Mouse (Mus musculus) hindbrain, embryonic 11.5 days (tissue): ENCODE measurements around the gene Vps26a. TPM values are rescaled to one million over a fixed set of nuclear protein-coding genes. Genes with fewer than 3 reads are reported as not detected.

Source experiments
- ATAC-seq: fragments of 200-750 bp; cut with Nextera tagmentation; 2 replicates; pipeline ENCODE4 v1.8.0; 2017; ENCODE audit warnings: mild to moderate bottlenecking, moderate TSS enrichment, moderate library complexity; ENCODE audit not compliant: low FRiP score
- DNase-seq: peaks from one replicate; pipeline ENCODE4 v3.0.0-alpha.2; 2015; ENCODE audit warnings: low spot score
- H3K27ac ChIP-seq: fragments of 300-500 bp; sonication (generic); 2 replicates; pipeline ENCODE4 v1.5.1; 2014; ENCODE audit warnings: mild to moderate bottlenecking, low read depth, low read length
- H3K27me3 ChIP-seq: fragments of 300-500 bp; sonication (generic); 2 replicates; pipeline ENCODE4 v1.6.1; 2014; ENCODE audit warnings: mild to moderate bottlenecking, low read length, moderate library complexity, mixed read lengths; ENCODE audit not compliant: control insufficient read depth, insufficient read depth
- H3K36me3 ChIP-seq: fragments of 300-500 bp; sonication (generic); 2 replicates; pipeline ENCODE4 v1.6.1; 2014; ENCODE audit warnings: mild to moderate bottlenecking, low read length, moderate library complexity, mixed read lengths; ENCODE audit not compliant: control insufficient read depth, insufficient read depth
- H3K4me1 ChIP-seq: fragments of 300-500 bp; sonication (generic); replicated peaks from 2 replicates; pipeline ENCODE4 v1.6.1; 2014; ENCODE audit warnings: low read length, mixed read lengths; ENCODE audit not compliant: control insufficient read depth, insufficient read depth
- H3K4me2 ChIP-seq: fragments of 300-500 bp; sonication (generic); replicated peaks from 2 replicates; pipeline ENCODE4 v1.6.1; 2014; ENCODE audit warnings: mild to moderate bottlenecking, low read depth, low read length
- H3K4me3 ChIP-seq: fragments of 300-500 bp; sonication (generic); 2 replicates; pipeline ENCODE4 v1.5.1; 2014; ENCODE audit warnings: low read depth, low read length
- H3K9ac ChIP-seq: fragments of 300-500 bp; sonication (generic); 2 replicates; pipeline ENCODE4 v1.6.1; 2014; ENCODE audit warnings: low read depth, low read length
- H3K9me3 ChIP-seq: fragments of 300-500 bp; sonication (generic); 2 replicates; pipeline ENCODE4 v1.6.1; 2016; ENCODE audit warnings: low read length; ENCODE audit not compliant: control insufficient read depth
- WGBS: fragments of 180-500 bp; shearing (Covaris S2); extraction: QIAGEN DNeasy Blood & Tissue Kit; methylation state at CpG from one replicate; pipeline ENCODE4 v1.1.7; 2014; 5-methylcytosine and 5-hydroxymethylcytosine counted together
- polyA plus RNA-seq: library from polyadenylated mRNA; unstranded; fragments of >200 nt; fragmentation: Nextera tagmentation; extraction: Ambion mirVana; gene quantifications from 2 replicates; pipeline ENCODE4 v1.2.1, GENCODE M21; 2014

Vps26a gene
- polyA plus RNA-seq, 1 experiment from 2014 or later, result 91.4 TPM

DNA sequence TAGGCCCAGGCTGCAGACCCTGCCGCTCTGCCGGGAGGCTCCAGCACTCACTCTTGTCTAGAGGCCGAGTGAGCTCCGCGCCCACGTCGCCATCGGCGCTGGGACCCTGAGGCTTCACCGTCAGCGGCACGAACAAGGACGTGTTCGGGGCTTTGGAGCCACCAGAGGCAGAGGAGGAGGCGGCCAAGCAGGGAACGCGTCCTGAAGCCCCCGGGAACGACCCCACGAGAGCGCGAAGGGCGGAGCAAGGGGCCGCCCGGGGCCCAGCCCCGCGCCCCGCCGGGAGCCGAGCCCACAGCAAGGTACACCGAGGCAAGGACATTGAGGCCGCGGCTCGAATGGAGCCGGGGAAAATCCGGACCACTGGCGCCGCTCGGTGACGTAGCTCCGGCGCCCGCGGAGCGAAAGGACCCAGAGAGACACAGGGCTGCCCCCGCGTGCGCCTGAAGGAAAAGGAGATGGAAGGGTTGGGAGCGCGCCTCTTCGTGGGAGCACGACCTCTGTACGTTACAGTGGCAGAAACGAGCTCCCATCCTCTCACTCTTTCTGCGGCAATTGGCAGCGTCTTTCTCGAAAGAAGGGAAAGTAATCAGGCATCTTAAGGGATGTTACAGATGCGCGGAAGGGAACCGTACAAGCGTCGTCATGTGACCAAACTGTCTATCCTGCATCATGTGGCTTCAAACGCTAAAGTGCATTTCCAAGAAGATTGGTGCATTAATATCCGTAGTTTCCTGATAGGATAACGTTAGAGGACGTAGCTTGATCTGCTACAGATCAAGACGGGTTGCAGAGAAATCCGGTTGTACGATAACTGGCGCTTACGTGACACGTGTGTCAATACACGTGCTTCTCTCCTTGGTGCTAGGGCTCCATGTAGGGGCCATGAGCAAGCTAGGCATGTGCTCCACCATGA, 37.0 kb downstream of the Vps26a start, which contains the start of the genes 4930507D05Rik and Supv3l1:
Gene 4930507D05Rik (plus strand): TSS at position 126 of the 916 bp plus-strand sequence.
Gene Supv3l1 (minus strand): TSS at position 375 of the 916 bp plus-strand sequence.
- under 1% methylated on average over 71 of the region's 73 CpGs for WGBS
- Histone ChIP-seq H3K27ac (peak within 1 kb of the TSS; percentile 64), H3K9me3 (no peaks in the 10 kb centered on the region), H3K4me2 (peak within 1 kb of the TSS; percentile 63), H3K4me3 (peak within 1 kb of the TSS; percentile 73), H3K9ac (peak within 1 kb of the TSS; percentile 75), H3K27me3 (no peaks in the 10 kb centered on the region), H3K4me1 (peaks cover 2% of the 10 kb centered on the region; the same call in 1 of the 2 replicates), H3K36me3 (0 out of 2 replicates have a peak, but pooled peaks cover 4% of the 10 kb centered on the region)
- DNase-seq (peak; percentile 95), ATAC-seq (peak; percentile 91)

DNA sequence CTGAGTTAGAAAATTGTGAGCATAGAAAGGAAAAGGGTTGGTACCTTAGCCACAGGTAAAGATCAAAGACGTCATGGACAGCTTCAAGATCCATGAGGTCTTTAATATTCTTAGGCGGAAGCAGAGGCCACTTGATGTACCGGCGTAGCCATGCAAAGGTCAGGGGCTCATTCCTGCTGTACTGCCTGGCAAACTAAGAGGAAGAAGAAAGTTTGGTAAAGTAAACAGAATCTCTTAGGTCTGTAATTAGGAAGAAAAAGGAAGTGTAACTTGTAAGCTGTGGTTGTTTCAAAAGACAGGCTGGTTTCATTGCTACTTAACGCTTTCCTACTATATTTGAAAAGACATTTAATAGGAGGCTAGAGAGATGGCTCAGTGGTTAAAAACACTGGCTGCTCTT, 56.2 kb downstream of the Vps26a start:
- Histone ChIP-seq H3K27ac (no peak overlapping the region), H3K36me3 (peaks cover 16% of the 10 kb centered on the region), H3K9me3 (no peaks in the 10 kb centered on the region), H3K4me3 (no peak overlapping the region), H3K27me3 (no peaks in the 10 kb centered on the region), H3K9ac (no peak overlapping the region), H3K4me1 (no peaks in the 10 kb centered on the region), H3K4me2 (no peak overlapping the region)
- WGBS, result 91% methylated on average over 5 of the region's 5 CpGs
- ATAC-seq (no peak), DNase-seq (no peak)

DNA sequence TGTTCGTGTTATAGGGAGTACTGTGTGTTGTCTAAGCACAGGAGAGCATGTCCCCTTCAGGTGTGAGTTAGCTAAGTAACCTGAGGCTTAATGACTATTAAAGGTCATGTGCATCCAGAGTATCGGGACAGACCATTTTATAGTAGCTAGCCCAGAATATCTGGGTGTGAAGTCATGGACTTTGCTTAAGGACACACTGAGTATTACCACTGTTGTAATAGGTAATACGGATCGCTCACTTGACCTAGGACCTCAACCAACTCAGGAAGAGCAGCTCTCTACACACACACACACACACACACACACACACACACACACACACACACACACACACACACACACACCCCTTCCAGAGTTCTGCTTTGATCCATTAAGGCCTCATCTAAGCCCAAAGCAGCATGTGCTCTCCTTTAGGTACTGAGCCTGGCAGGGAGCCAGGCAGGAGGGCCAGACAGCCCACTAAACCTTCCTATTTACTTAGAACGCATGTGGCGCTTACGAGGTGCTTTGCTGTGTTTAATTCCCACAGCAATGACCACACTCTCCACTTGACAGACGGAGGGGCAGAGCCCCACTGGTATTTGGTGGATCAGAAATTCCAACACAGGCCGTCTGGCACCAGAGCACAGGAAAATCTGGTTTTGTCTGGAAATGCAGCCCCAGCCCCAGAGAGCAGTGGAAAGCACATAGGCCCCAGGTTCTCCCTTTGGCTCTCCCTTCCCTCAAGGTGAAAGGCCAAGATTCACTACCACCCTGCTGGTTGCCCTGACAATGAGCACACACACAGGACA, 61.3 kb downstream of the Vps26a start:
- H3K27ac ChIP-seq, result no peak overlapping the region
- no peaks in the 10 kb centered on the region for H3K27me3 ChIP-seq
- H3K4me2 ChIP-seq, result no peak overlapping the region
- no peak overlapping the region for H3K9ac ChIP-seq
- no peaks in the 10 kb centered on the region for H3K9me3 ChIP-seq
- ATAC-seq, result no peak
- DNase-seq, result no peak
- H3K36me3 ChIP-seq, result peaks cover 4% of the 10 kb centered on the region; the same call in 1 of the 2 replicates
- H3K4me3 ChIP-seq, result no peak overlapping the region
- H3K4me1 ChIP-seq, result no peaks in the 10 kb centered on the region
- 63% methylated on average over 9 of the region's 9 CpGs for WGBS

DNA sequence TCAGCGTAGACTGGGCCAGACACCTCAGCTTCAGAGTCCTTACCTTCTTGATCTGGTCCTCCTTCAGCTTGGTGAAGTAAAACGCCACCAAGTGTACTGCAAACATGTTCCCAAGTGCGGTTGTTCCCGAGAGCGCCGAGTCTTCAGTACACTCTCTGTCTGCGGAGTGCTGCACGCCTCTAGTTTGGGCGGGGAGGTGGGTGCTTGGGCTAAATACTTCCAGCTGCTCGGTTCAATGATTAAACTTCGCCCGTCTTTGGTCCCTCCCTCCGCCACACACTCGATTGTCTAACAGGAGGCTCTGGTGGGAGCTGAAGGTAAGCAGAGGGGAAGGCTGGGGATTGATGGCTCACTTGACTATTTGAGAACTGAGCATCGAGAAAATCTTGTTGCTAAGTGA, 64.3 kb downstream of the Vps26a start, which contains the start of gene Hkdc1:
Gene Hkdc1 (minus strand): TSS at position 237 of the 400 bp plus-strand sequence.
- H3K4me1 ChIP-seq, result no peaks in the 10 kb centered on the region
- H3K9ac ChIP-seq, result no peak within 1 kb of the TSS
- no peaks in the 10 kb centered on the region for H3K36me3 ChIP-seq
- H3K9me3 ChIP-seq, result no peaks in the 10 kb centered on the region
- DNase-seq (no peak), ATAC-seq (no peak)
- no peak within 1 kb of the TSS for H3K27ac ChIP-seq
- no peak within 1 kb of the TSS for H3K4me3 ChIP-seq
- H3K4me2 ChIP-seq, result no peak within 1 kb of the TSS
- 35% methylated on average over 15 of the region's 15 CpGs for WGBS
- H3K27me3 ChIP-seq, result no peaks in the 10 kb centered on the region

DNA sequence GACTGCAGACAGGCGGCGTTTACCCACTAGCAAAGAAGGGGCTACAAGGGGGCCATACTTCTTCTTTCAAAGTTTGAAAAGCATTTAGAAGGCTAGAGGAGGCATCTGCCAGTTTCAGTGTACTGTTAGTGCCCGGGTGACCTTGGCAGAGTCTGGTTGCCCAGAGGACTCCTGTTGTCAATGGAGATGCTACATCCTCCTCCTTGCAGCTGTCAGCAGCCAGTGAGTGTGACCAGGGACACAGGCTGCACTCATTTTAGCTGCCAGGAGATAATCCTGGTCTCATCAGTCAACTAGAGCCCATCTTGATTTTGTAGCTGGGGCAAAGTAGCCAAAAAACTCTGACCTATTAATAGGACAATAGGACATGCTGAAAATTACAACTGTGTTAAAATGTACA, 65.5 kb downstream of the Vps26a start:
- no peaks in the 10 kb centered on the region for H3K27me3 ChIP-seq
- no peak overlapping the region for H3K4me2 ChIP-seq
- no peaks in the 10 kb centered on the region for H3K4me1 ChIP-seq
- H3K4me3 ChIP-seq, result no peak overlapping the region
- no peaks in the 10 kb centered on the region for H3K9me3 ChIP-seq
- no peaks in the 10 kb centered on the region for H3K36me3 ChIP-seq
- no peak for DNase-seq
- no peak overlapping the region for H3K27ac ChIP-seq
- ATAC-seq, result no peak
- no peak overlapping the region for H3K9ac ChIP-seq
- WGBS, result 80% methylated on average over 3 of the region's 3 CpGs

DNA sequence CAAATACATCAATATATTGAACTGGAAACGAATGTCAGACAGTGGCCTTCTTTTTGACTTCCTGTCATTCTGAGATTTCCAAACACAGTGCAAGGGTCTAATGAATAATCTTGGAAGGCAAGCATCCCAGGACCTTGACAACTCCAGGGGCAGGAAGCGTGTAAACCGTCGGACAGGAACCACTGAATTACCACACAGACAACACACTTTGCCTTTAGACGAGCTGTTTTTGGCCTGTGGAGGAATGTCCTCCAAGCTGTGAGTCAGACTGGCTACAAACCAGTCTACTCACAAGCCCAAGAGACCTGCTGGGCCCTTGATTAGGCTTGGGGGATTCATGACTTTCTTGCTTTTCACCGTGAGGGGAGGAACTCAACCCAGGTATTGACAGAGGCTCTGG, 66.2 kb downstream of the Vps26a start:
- Histone ChIP-seq H3K27me3 (no peaks in the 10 kb centered on the region), H3K27ac (no peak overlapping the region), H3K36me3 (no peaks in the 10 kb centered on the region), H3K4me1 (no peaks in the 10 kb centered on the region), H3K9me3 (no peaks in the 10 kb centered on the region), H3K4me3 (no peak overlapping the region), H3K9ac (no peak overlapping the region), H3K4me2 (no peak overlapping the region)
- 75% methylated on average over 6 of the region's 6 CpGs for WGBS
- ATAC-seq (no peak), DNase-seq (no peak)

DNA sequence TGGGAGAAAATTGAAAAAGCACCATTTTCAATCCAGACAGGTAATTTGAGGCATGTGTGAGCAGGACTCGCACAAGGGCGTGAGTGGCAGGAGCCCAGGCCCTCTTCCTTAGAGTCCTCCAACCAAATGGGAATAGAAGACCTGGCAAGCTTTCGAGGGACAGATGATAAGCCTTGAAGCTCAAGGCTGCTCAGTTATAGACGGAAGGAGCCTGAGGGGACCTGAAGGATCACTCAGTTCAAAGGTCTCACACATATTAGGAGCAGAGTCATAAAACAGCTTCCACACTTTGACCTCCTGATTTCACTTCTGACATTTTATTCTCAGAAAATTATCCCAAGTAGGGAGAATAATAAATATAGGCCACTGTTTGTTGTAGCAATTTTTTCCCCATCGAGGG, 67.2 kb downstream of the Vps26a start:
- no peak overlapping the region for H3K4me3 ChIP-seq
- no peak overlapping the region for H3K9ac ChIP-seq
- no peaks in the 10 kb centered on the region for H3K36me3 ChIP-seq
- no peaks in the 10 kb centered on the region for H3K9me3 ChIP-seq
- no peaks in the 10 kb centered on the region for H3K27me3 ChIP-seq
- ATAC-seq (no peak), DNase-seq (no peak)
- H3K4me2 ChIP-seq, result no peak overlapping the region
- 81% methylated on average over 5 of the region's 5 CpGs for WGBS
- no peak overlapping the region for H3K27ac ChIP-seq
- no peaks in the 10 kb centered on the region for H3K4me1 ChIP-seq

DNA sequence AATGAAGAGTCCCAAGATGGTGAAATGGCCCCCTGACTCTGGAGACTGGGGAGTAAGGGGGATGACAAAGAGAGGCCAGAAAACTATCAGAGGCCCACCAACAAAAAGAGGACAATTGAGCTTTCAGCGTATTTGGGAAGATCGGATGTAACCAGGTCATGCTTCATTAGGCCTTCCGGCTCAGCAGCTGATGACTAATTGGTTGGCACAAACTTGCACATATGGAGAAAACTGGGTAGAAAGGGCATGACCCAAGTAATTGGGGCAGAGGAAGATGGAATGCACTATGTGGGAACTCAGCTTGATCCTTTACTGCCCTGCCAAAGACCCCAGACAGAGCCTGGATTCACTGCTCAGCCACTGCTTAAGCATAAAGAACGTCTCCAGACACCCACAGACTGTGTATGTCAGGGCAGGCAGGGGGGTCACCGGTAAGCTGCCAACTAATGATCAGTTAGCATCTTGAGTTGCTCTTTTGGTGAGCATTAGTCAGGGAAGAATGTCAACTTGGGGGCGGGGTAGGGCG, 67.7 kb downstream of the Vps26a start:
- no peak overlapping the region for H3K9ac ChIP-seq
- H3K27me3 ChIP-seq, result no peaks in the 10 kb centered on the region
- no peaks in the 10 kb centered on the region for H3K4me1 ChIP-seq
- WGBS, result 44% methylated on average over 7 of the region's 7 CpGs
- no peak overlapping the region for H3K27ac ChIP-seq
- H3K36me3 ChIP-seq, result no peaks in the 10 kb centered on the region
- H3K9me3 ChIP-seq, result no peaks in the 10 kb centered on the region
- no peak for DNase-seq
- H3K4me3 ChIP-seq, result no peak overlapping the region
- no peak overlapping the region for H3K4me2 ChIP-seq
- no peak for ATAC-seq
